Mouse (Mus musculus) hindbrain, embryonic 10.5 days (tissue): ENCODE results near the gene Mcm3ap. TPM values are rescaled to one million over a fixed set of nuclear protein-coding genes. Genes with fewer than 3 reads are reported as not detected.

ENCODE experiments used
- DNase-seq: peaks from one replicate; pipeline ENCODE4 v3.0.0-alpha.2; 2017; ENCODE audit warnings: low spot score
- H3K27ac ChIP-seq: fragments of 300-500 bp; sonication (generic); 2 replicates; pipeline ENCODE4 v1.5.1; 2016; ENCODE audit warnings: mild to moderate bottlenecking, moderate library complexity
- H3K27me3 ChIP-seq: fragments of 300-500 bp; sonication (generic); 2 replicates; pipeline ENCODE4 v1.6.1; 2016; ENCODE audit warnings: mild to moderate bottlenecking; ENCODE audit not compliant: poor library complexity, insufficient read depth, severe bottlenecking
- H3K36me3 ChIP-seq: fragments of 300-500 bp; sonication (generic); 2 replicates; pipeline ENCODE4 v1.6.1; 2016; ENCODE audit warnings: mild to moderate bottlenecking, moderate library complexity
- H3K4me1 ChIP-seq: fragments of 300-500 bp; sonication (generic); replicated peaks from 2 replicates; pipeline ENCODE4 v1.6.1; 2016; ENCODE audit warnings: mild to moderate bottlenecking
- H3K4me3 ChIP-seq: fragments of 300-500 bp; sonication (generic); 2 replicates; pipeline ENCODE4 v1.5.1; 2016; ENCODE audit warnings: mild to moderate bottlenecking, moderate library complexity
- H3K9me3 ChIP-seq: fragments of 300-500 bp; sonication (generic); 2 replicates; pipeline ENCODE4 v1.6.1; 2016; ENCODE audit warnings: mild to moderate bottlenecking, moderate library complexity
- WGBS: fragments of 180-500 bp; shearing (Covaris S2); methylation state at CpG from one replicate; pipeline ENCODE4 v1.1.7; 2016; 5-methylcytosine and 5-hydroxymethylcytosine counted together
- polyA plus RNA-seq: library from polyadenylated mRNA; unstranded; fragments of >200 nt; fragmentation: Nextera tagmentation; extraction: Ambion mirVana; gene quantifications from 2 replicates; pipeline ENCODE4 v1.2.1, GENCODE M21; 2016

Gene Mcm3ap
- polyA plus RNA-seq, 1 experiment from 2014 or later = 74.4 TPM

GRCm38 (mm10) chr10:76462312-76462711 lies 6.4 kb upstream of the Mcm3ap start:
- Histone ChIP-seq H3K9me3 (peaks cover 20% of the 10 kb centered on the region), H3K27ac (no peak overlapping the region), H3K27me3 (no peaks in the 10 kb centered on the region), H3K36me3 (peaks cover 53% of the 10 kb centered on the region), H3K4me1 (no peaks in the 10 kb centered on the region), H3K4me3 (no peak overlapping the region)
- no peak for DNase-seq
- 92% methylated on average over 7 of the region's 7 CpGs for WGBS

- Histone ChIP-seq H3K27me3 (no peaks in the 10 kb centered on the region), H3K9me3 (peaks cover 20% of the 10 kb centered on the region), H3K36me3 (peaks cover 53% of the 10 kb centered on the region), H3K27ac (no peak overlapping the region), H3K4me1 (0 out of 2 replicates have a peak, but pooled peaks cover 1% of the 10 kb centered on the region), H3K4me3 (no peak overlapping the region)
- no peak for DNase-seq
- WGBS = 89% methylated on average over 6 of the region's 6 CpGs
Measured at GRCm38 (mm10) chr10:76462721-76463120, 6.0 kb upstream of the Mcm3ap start.

GRCm38 (mm10) chr10:76473759-76474158 lies 5.0 kb downstream of the Mcm3ap start:
- Histone ChIP-seq H3K36me3 (peaks cover 88% of the 10 kb centered on the region), H3K27me3 (no peaks in the 10 kb centered on the region), H3K4me1 (peaks cover 4% of the 10 kb centered on the region), H3K4me3 (no peak overlapping the region), H3K9me3 (no peaks in the 10 kb centered on the region), H3K27ac (no peak overlapping the region)
- DNase-seq = no peak
- WGBS = 90% methylated on average over 5 of the region's 5 CpGs

GRCm38 (mm10) chr10:76480851-76481250 lies 12.1 kb downstream of the Mcm3ap start:
- 93% methylated on average over 13 of the region's 13 CpGs for WGBS
- Histone ChIP-seq H3K4me3 (no peak overlapping the region), H3K27ac (no peak overlapping the region), H3K36me3 (peaks cover 98% of the 10 kb centered on the region), H3K9me3 (no peaks in the 10 kb centered on the region), H3K4me1 (no peaks in the 10 kb centered on the region), H3K27me3 (no peaks in the 10 kb centered on the region)
- DNase-seq = no peak

- Histone ChIP-seq H3K4me1 (no peaks in the 10 kb centered on the region), H3K36me3 (peaks cover 98% of the 10 kb centered on the region), H3K9me3 (no peaks in the 10 kb centered on the region), H3K27me3 (no peaks in the 10 kb centered on the region), H3K27ac (no peak overlapping the region), H3K4me3 (no peak overlapping the region)
- WGBS = 95% methylated on average over 6 of the region's 6 CpGs
- DNase-seq = no peak
Measured at GRCm38 (mm10) chr10:76481480-76481879, 12.8 kb downstream of the Mcm3ap start.

GRCm38 (mm10) chr10:76486302-76486701 lies 17.6 kb downstream of the Mcm3ap start:
- Histone ChIP-seq H3K36me3 (peaks cover 100% of the 10 kb centered on the region), H3K9me3 (no peaks in the 10 kb centered on the region), H3K27ac (no peak overlapping the region), H3K4me3 (no peak overlapping the region), H3K4me1 (no peaks in the 10 kb centered on the region), H3K27me3 (no peaks in the 10 kb centered on the region)
- no peak for DNase-seq
- WGBS = 95% methylated on average over 2 of the region's 2 CpGs

- Histone ChIP-seq H3K36me3 (peaks cover 99% of the 10 kb centered on the region), H3K4me1 (no peaks in the 10 kb centered on the region), H3K4me3 (no peak overlapping the region), H3K9me3 (no peaks in the 10 kb centered on the region), H3K27ac (no peak overlapping the region), H3K27me3 (no peaks in the 10 kb centered on the region)
- DNase-seq = no peak
- 92% methylated on average over 8 of the region's 8 CpGs for WGBS
Measured at GRCm38 (mm10) chr10:76488265-76488664, 19.5 kb downstream of the Mcm3ap start.

- Histone ChIP-seq H3K36me3 (peaks cover 99% of the 10 kb centered on the region), H3K9me3 (no peaks in the 10 kb centered on the region), H3K27ac (no peak overlapping the region), H3K4me1 (no peaks in the 10 kb centered on the region), H3K4me3 (no peak overlapping the region), H3K27me3 (no peaks in the 10 kb centered on the region)
- DNase-seq = no peak
- 95% methylated on average over 15 of the region's 15 CpGs for WGBS
Measured at GRCm38 (mm10) chr10:76489205-76489604, 20.5 kb downstream of the Mcm3ap start.

- H3K9me3 ChIP-seq = no peaks in the 10 kb centered on the region
- H3K27ac ChIP-seq = no peak overlapping the region
- no peak overlapping the region for H3K4me3 ChIP-seq
- no peaks in the 10 kb centered on the region for H3K27me3 ChIP-seq
- H3K36me3 ChIP-seq = peaks cover 95% of the 10 kb centered on the region
- no peak for DNase-seq
- no peaks in the 10 kb centered on the region for H3K4me1 ChIP-seq
- 84% methylated on average over 1 of the region's 1 CpGs for WGBS
Measured at GRCm38 (mm10) chr10:76493527-76493926, 24.8 kb downstream of the Mcm3ap start.

- Histone ChIP-seq H3K27me3 (no peaks in the 10 kb centered on the region), H3K27ac (no peak overlapping the region), H3K4me1 (no peaks in the 10 kb centered on the region), H3K36me3 (peaks cover 95% of the 10 kb centered on the region), H3K9me3 (no peaks in the 10 kb centered on the region), H3K4me3 (no peak overlapping the region)
- no peak for DNase-seq
- WGBS = 96% methylated on average over 6 of the region's 6 CpGs
Measured at GRCm38 (mm10) chr10:76495501-76495900, 26.8 kb downstream of the Mcm3ap start.

GRCm38 (mm10) chr10:76496366-76496765 lies 27.6 kb downstream of the Mcm3ap start:
- 96% methylated on average over 7 of the region's 7 CpGs for WGBS
- H3K9me3 ChIP-seq = no peaks in the 10 kb centered on the region
- no peaks in the 10 kb centered on the region for H3K4me1 ChIP-seq
- no peak for DNase-seq
- no peaks in the 10 kb centered on the region for H3K27me3 ChIP-seq
- H3K4me3 ChIP-seq = no peak overlapping the region
- H3K27ac ChIP-seq = no peak overlapping the region
- H3K36me3 ChIP-seq = peaks cover 94% of the 10 kb centered on the region

- Histone ChIP-seq H3K4me3 (no peak overlapping the region), H3K27ac (no peak overlapping the region), H3K9me3 (no peaks in the 10 kb centered on the region), H3K36me3 (peaks cover 95% of the 10 kb centered on the region), H3K27me3 (no peaks in the 10 kb centered on the region), H3K4me1 (no peaks in the 10 kb centered on the region)
- no peak for DNase-seq
- WGBS = 96% methylated on average over 4 of the region's 4 CpGs
Measured at GRCm38 (mm10) chr10:76497522-76497921, 28.8 kb downstream of the Mcm3ap start.

GRCm38 (mm10) chr10:76504271-76504943 lies 35.7 kb downstream of the Mcm3ap start:
- Histone ChIP-seq H3K9me3 (no peaks in the 10 kb centered on the region), H3K27ac (no peak overlapping the region), H3K27me3 (no peaks in the 10 kb centered on the region), H3K4me3 (no peak overlapping the region), H3K36me3 (peaks cover 91% of the 10 kb centered on the region), H3K4me1 (no peaks in the 10 kb centered on the region)
- DNase-seq = no peak
- WGBS = 92% methylated on average over 11 of the region's 11 CpGs

- Histone ChIP-seq H3K27ac (no peak overlapping the region), H3K4me1 (no peaks in the 10 kb centered on the region), H3K36me3 (peaks cover 92% of the 10 kb centered on the region), H3K4me3 (no peak overlapping the region), H3K9me3 (no peaks in the 10 kb centered on the region), H3K27me3 (no peaks in the 10 kb centered on the region)
- DNase-seq = no peak
- 95% methylated on average over 7 of the region's 7 CpGs for WGBS
Measured at GRCm38 (mm10) chr10:76505865-76506264, 37.1 kb downstream of the Mcm3ap start.
